Mouse (Mus musculus): ENCODE results near the gene Ttc28. TPM values are rescaled to one million over a fixed set of nuclear protein-coding genes. Genes with fewer than 3 reads are reported as not detected.

Ttc28 gene
- total RNA-seq, 2 experiments from 2014 or later: 97.3 to 112 TPM

DNA sequence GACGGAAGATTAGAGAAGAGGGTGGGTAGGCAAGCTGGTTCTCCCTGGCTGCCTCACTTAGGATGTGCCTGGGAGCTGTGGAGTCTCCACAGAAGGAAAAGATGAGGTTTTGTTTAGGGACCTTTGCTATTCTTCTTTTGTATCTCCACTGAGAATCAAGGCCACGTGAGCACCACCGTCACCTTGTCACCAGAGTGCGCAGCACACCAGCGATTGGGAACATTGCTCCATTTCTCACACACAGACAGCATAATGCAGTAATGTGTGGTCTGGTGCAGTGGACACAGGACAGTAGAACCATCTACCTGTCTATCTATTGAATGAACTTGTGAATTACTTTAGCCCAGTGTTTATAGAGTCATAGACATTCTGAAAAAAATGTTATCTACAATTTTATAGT lies 121.3 kb downstream of the Ttc28 start:
- intact Hi-C loops (cut with DNase I): no loop called here
- no peak for DNase-seq

DNA sequence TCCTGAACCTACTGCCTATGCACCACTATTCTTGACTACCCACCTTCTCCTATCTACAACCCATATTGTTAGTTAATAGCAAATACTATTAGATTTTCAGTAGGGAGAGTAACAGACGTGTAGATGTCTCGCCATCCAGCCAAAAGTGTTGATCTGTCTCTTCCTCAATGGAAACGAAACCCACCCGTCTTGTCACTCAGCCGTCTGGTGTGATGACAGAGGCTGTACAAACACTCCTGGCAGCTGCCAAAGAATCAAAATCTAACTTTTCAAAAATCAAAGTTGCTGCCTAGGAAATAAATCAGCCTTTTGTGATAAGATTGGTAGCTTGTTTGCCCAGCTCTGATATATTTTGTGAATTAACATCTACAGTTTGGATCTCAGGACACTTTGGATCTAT lies 123.6 kb downstream of the Ttc28 start:
- DNase-seq: no peak
- intact Hi-C loops (cut with DNase I): no loop called here

DNA sequence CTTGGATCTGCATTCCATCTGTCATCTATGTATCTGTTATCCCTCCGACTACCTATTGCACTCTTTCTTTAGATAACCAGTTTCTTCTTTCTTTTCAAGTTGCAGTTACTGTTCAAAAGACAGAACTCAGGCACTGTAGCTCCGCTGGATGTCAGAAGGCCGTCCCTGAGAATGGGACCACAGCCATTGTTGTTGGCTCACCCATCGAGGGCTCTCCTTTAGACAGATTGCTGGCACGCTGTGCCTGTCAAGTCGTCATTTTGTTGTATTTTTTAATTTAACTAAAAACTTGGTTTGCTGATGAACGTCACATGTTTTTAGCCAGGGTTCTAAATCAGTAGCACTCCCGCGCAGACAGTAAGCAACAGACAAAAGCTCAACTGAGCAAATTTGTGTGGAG lies 124.1 kb downstream of the Ttc28 start:
- no peak for DNase-seq

DNA sequence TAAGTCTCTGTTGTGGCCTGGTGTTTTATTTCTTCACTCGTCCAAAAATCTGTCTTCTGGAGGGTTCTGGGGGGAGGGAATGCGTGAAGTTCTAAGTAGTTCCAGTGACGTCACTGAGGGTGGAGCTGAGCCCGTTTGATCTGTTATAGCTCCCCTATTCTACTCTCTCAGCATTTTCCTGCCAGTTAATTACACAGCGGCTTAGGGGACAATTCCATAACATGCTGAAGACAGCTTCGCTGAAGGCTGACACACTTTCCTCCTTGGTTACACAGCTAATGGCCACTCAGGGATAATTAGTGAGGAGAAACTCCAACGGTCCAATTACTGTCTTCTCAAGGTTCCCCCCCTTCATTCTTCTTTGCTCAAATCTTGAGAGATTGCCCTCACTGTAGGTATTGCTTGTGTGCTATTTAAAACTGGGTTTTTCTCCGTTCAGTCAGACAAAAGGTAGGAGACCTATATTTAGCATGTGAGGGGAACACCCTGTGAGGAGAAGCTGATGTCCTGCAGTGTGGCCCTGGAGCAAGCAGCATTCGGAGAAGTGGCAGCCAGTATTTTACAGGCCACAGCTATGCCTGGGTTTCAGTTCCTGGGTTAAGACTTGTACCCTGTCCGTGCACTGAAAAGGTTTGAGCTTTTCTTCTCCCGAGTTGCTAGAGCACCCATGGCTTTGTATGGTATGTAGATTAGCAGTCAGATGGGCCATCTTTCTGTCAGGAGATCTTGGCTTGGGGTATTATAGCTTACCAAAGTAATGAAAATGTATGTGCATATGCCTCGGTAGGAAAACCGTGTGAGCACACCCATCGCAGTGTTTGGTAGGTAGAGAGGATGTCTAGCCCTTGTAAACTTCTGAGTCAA lies 126.9 kb downstream of the Ttc28 start:
- intact Hi-C loops (cut with DNase I): no loop called here
- DNase-seq: no peak

More for the DNA sequence above, 124.1 kb downstream of the Ttc28 start:
- intact Hi-C loops (cut with DNase I): no loop called here

DNA sequence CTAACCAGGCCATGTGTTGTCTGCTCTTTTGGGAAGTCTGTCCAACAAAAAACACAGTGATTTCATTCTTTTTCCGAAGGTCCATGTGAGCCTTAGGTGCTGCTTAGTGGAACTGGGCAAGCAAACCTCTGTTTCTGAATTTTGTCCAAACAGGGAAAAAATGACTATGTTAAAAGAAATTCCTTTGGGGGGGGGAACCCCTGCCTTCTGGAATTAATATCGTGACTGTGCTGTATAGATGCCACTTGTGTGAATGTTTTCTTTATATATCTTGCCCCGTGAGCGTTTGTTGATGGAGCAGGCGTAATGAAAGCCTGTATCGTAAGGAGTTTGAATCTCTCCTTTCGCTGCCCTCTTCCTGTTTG lies 127.5 kb downstream of the Ttc28 start:
- intact Hi-C loops (cut with DNase I): no loop called here
- DNase-seq: no peak

DNA sequence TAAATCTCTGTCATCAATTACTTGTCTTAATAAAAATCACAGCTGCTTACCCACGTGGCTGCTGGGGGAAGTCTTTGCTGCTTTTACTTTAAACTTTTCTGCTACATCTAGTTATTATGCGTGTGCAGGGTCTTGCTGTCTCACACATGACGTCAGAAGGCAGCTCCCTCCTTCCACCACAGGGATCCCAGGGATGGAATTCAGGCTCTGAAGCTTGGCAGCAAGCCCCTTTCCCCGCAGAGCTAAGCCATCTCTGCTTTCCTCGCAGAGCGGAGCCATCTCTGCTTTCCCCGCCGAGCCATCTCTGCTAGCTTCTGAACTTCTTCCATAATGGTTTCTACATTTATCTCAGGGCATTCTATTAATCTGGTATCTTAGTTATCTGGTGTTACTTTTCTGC lies 128.3 kb downstream of the Ttc28 start:
- intact Hi-C loops (cut with DNase I): no loop called here
- DNase-seq: peak; percentile 57

DNA sequence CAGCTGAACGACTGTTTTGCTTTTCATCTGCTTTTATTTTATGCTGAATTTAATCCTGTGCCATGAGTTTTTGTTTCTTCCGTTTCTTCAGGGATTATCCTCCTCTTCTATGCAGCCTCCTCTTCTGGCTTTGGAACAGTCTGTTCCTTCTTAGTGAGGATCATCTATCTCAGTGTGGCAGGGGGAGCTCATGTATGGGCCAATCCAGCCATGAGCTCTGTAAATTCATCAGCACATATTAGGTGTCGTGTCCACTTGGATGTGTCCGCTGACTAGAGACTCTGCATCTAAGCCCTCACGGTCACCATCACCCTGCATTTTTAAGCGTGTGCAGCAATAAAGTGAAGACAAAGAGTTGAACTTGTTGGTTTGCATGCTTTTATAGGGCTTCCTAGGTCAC lies 128.8 kb downstream of the Ttc28 start:
- intact Hi-C loops (cut with DNase I): no loop called here

DNA sequence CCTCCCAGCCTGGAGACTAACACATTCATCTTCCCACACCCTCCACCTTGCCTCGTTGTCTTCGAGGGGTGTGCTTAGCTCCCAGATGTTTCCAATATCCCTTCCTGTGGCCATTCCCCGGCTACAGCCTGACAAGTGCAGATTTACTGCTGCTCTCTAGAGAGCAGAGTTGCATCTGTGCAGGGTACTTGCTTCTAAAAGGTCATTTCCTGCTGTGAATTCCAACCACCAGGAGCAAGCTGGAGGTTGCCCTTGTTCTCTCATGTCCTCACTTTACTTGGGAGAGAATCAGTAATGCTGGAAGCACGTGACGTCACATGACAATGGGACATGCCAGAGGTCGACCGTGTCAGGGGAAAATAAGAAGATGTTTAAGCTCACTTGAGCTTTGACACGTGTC lies 131.7 kb downstream of the Ttc28 start:
- intact Hi-C loops (cut with DNase I): no loop called here
- DNase-seq: no peak

More for the DNA sequence above, 128.8 kb downstream of the Ttc28 start:
- no peak for DNase-seq

DNA sequence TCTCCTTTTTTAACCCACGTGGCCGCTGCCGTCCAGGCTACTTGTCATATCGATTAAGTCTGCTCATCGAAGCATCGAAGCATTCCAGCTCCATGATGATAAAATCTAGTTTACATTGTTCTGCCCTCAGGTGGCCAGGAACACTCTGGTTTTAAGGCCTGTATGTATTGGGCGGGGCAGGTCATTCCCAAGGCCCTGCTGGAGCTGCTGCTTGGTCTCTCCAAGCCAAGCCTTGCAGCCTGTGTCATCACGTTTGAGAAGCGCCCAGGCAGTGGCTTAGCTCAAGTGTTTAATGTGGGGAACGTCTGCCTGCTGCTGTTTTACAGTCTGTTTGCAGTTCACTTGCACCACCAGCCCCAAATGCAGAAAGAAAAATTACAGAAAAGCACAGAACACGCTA lies 132.5 kb downstream of the Ttc28 start:
- intact Hi-C loops (cut with DNase I): no loop called here
- DNase-seq: no peak

DNA sequence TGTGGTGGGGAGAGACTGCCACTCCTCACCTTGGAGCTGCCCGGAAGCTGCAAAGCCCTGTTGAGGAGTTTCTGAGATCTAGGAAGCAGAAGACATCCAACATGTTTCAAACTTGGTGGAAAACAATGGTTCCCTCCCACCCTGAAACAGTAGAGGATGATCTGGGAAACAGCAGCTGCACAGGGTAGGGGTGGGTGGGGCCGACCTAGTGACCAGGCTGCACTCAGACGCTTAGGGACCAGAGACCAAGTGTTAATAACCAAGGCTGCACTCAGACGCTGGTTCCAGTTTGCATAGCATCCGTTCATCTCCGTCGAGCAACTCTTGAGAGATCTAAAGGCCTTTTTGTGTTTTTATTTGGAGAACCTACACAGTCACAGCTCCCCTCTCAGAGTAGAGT lies 133.0 kb downstream of the Ttc28 start:
- no peak for DNase-seq
- intact Hi-C loops (cut with DNase I): no loop called here

DNA sequence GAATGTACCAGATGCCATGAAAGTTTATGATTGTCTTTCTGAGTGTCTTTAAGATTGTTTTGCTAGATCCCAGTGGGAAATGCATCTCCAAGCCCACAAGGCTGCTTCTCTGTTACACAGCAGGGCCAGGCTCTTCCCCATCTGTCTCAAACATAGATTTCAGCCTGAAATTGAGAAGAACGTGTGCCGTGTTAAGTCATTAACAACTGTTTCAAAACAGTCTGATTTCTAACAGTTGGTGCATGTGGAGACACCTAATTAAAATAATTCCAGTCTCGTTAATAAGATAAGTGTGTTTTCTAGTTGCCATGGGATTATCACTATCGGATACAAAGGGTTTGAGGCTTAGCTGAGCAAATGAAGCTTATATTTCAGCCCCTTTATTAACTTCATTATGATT lies 135.4 kb downstream of the Ttc28 start:
- no peak for DNase-seq
- intact Hi-C loops (cut with DNase I): no loop called here

DNA sequence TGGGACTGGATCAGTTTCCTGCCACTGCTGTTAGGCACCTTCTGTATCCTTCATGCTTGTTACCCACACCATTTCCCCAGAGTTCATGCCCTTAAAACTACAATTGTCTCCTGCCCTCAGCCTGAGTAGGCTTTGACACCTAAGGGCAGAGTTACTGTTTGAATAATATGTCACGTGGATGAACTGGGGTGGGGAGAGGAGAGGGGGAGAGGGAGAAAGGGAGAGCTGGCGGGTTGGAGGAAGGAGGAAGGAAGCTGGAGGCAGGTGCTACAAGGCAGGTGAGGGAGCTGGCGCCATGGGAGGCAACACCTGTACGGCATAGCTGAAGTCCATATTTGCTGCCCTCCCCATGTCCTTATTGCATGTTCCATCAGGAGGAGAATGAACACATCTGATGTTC lies 137.7 kb downstream of the Ttc28 start:
- DNase-seq: no peak
- intact Hi-C loops (cut with DNase I): no loop called here

DNA sequence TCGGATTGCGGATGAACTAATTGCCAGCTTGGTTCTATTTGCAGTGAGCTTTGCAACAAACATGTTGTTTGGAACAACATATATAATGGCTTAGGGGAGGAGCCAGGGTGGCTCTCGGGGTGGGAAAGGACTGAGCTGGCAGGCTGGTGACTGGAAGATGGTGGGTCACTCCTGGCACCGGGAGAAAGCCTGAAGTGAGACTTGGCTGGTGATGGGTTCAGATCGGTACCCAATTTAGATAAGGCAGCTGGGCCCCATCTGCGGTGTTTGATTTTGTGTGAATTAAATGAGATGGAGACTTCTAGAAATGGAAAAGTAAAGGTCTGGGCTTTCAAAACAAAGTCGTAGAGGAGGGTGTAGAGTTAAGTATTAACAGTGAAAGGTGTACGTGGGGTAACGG lies 142.7 kb downstream of the Ttc28 start:
- no peak for DNase-seq

DNA sequence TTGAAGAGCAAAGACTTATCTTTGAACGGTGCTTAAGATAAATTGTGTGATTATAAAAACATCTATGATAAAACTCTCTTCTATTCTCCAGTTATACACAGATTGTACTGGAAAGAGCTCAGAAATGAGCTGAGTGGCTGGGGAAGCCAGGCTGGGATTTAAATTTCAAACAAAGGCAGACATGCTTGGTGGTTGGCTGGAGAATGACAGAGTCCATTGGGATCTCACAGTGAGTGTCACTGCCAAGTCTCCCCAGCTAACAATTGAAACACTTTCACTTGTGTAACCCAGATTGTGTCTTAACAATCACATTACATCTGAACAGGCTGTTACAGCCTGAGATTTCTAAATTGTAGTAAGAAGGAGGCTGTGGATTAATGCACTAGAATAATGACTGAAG lies 143.3 kb downstream of the Ttc28 start:
- DNase-seq: no peak
- intact Hi-C loops (cut with DNase I): no loop called here

More for the DNA sequence above, 142.7 kb downstream of the Ttc28 start:
- intact Hi-C loops (cut with DNase I): no loop called here

DNA sequence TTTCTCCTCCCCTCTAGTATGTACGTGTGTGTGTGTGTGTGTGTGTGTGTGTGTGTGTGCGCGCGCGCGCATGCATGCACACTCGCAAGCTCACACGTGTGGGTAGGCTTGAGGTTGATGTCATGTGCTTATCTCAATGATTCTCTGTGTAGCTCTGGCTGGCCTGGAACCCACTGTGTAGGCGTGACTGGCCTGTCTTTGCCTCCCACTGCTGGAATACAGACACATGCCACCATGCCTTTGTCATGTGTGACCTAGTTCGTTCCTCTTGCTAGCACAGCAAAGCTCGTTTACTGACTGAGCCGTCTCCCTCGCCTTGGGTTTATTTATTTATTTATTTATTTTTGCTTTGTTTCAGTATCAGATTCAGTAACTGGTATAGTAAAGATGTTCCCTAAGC lies 145.0 kb downstream of the Ttc28 start:
- intact Hi-C loops (cut with DNase I): no loop called here
- DNase-seq: no peak

DNA sequence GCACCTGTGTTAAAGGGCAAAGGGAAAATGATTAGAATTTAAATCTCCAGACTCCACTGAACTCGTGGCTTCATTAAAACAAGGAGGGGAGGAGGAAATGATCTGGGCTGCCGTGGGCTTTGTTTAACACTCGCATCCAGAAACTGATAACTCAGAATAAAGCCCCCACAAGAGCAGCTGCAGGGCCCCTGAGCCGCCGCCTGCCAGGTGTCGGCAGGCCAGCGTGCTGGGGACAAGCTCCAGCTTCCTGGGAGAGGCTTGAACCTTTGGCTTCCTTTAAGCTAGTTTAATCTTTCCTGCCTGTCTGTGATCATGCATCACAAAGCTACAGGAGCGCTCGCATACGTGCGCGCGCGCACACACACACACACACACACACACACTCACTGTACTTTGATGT lies 145.9 kb downstream of the Ttc28 start:
- intact Hi-C loops (cut with DNase I): no loop called here
- no peak for DNase-seq

DNA sequence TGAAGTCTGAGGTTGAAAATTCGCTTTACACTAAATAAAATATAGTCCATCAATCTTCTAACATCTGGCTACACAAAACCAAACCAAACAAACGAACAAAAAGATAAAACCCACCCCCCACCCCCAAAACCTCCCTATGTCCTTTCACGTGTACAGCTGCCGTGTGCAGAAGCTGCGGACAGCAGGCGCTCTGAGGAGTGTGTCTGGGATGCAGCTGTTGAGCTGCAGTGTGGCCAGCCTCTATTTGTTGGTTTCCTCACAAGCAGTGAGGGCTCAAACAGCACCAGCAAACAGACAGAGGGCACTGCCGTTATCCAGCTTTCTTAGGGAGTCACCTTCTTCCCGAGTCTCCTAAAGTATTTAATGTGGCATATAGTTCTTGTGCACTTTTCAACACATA lies 146.6 kb downstream of the Ttc28 start:
- intact Hi-C loops (cut with DNase I): no loop called here
- DNase-seq: no peak

DNA sequence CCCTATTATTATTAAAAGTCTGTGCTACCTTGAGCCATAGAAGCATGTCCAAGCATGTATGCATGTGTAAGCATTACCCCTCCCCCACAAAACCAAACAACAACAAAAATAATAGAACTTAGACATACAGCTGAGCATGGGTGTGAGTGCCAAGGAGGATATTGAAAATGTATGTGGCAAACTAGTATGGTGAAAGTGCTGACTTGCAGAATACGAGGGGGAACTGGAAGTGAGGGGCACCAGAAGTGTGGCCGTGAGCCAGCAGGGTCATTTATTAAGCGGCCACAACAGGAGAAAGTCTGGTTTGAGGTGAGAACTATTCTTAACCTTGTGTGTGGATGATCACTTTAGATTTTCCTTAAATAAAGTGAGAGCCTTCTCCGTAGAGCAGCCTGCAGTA lies 148.7 kb downstream of the Ttc28 start:
- intact Hi-C loops (cut with DNase I): no loop called here
- DNase-seq: no peak

DNA sequence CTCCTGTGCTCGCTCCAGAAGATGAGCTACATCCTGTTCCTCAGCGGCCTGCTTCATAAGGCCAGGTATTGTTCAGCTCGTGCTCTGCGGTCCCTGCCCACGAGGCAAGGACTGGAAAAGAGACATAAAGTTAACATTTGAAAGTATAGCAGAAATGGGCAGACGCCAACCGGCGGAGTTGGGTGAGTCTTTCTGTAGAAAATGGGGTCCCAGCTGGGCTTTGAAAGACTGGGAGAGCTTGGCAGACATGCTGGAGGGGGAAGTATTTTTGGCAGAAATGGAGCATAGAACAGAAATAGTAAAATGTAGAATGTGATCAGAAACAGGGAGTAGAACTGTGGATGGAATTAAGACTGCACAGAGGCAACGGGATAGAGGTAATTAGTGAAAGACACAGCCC lies 149.3 kb downstream of the Ttc28 start:
- intact Hi-C loops (cut with DNase I): no loop called here
- DNase-seq: no peak

DNA sequence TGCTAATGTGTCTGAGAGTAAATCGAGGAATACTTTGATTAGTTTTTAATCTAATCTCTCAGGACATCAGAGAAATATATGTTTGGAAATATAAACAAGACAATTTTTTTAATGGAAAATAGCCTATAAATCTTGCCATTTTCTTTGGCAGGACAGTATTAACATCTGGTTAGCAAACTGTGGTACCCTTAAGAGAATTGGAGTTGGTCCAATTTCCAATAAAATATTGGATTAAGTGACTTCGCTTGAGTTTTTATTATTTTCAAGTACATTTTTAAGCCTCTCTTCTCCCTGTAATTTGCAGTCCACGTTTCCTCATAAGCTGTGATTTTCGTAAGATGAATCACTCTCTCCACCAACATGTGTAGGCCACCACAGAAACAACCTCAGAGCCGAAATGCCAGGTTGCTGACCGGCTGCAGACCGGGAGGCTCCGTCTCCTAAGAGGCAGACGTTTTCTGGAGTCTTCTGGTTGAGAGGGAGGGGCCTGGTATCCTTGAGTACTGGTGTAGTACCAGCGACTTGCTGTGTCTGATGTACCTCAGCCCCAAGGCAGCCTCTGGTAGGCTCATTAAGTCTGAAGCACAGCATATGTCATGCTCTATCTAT lies 153.2 kb downstream of the Ttc28 start:
- DNase-seq: no peak
- intact Hi-C loops (cut with DNase I): no loop called here

DNA sequence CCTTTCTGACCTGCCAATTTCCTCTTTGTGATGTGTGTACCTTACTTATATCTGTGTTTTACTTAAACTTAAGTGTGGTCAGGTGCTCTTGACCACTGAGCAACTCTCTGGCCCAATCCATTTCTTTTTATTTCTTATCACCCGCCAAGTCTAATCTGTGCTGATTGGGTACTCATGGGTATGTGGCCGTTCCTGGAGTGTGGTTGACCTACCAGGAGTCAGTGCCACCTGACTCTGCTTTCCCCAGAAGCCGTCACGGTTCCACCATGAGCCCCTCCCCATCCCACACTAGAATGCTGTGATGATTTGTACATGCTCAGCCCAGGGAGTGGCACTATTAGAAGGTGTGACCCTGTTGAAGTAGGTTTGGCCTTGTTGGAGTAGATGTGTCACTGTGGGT lies 153.9 kb downstream of the Ttc28 start:
- no peak for DNase-seq
- intact Hi-C loops (cut with DNase I): no loop called here

DNA sequence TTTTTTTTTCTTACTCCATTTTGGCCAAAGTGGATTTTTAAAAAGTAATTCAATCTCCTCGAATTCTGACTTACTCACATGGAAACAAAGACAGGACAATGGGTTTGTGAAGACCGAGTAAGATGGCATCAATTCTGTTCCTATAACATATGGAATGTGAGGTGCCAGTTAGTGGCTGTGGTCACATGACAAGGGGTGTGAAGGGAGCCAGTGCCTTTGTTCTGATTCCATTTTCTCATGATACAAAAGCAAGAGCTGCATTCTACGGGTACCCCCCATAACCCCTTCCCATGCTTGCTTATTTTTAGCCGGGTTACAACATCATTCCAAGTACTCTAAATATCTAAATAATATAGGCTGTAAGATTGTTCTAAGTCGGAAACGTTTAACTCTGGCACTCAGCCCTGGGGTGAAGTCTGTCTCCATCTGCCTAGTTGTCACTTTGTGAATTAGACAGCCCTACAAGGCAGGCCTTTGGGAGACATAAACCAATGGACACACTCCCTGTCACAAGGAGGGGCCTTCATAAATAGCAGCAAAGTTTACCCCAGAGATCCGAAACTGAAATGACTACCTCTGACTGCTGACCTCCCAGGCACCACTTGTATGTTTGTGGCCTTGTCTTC lies 157.6 kb downstream of the Ttc28 start:
- DNase-seq: no peak
- intact Hi-C loops (cut with DNase I): no loop called here
